Mouse (Mus musculus) adrenal gland, postnatal 0 days (tissue): ENCODE measurements around the gene Vmn1r22. TPM values are rescaled to one million over a fixed set of nuclear protein-coding genes. Genes with fewer than 3 reads are reported as not detected.

Experiments
- polyA plus RNA-seq: library from polyadenylated mRNA; unstranded; fragments of >200 nt; fragmentation: Nextera tagmentation; extraction: Ambion mirVana; gene quantifications from 2 replicates; pipeline ENCODE4 v1.2.1, GENCODE M21; 2015

Gene Vmn1r22
- polyA plus RNA-seq: not detected in 2 replicates

GRCm38 (mm10) chr6:57907928-57908327 is at the start of gene Vmn1r22:
TSS of gene Vmn1r22 (minus strand) at chr6:57908028.

GRCm38 (mm10) chr6:57926738-57927137 is 18.9 kb upstream of the Vmn1r22 start, which contains the start of gene Vmn1r23:
TSS of gene Vmn1r23 (minus strand) at chr6:57926838.

GRCm38 (mm10) chr6:57850286-57850685 is 57.5 kb downstream of the Vmn1r22 start, which contains the start of gene Vmn1r21:
TSS of gene Vmn1r21 (minus strand) at chr6:57850343.

Other genes starting within 250 kb of the Vmn1r22 start
- 15.0 and 15.3 TPM in 2 replicates for gene Pyurf, start 215.9 kb downstream of the Vmn1r22 start, polyA plus RNA-seq
- gene Lancl2, start 205.5 kb downstream of the Vmn1r22 start, polyA plus RNA-seq: 13.5 and 16.0 TPM in 2 replicates
- 17.8 and 23.9 TPM in 2 replicates for gene Vopp1, start 82.9 kb downstream of the Vmn1r22 start, polyA plus RNA-seq
- not detected in 2 replicates for gene Vmn1r21, start 57.7 kb downstream of the Vmn1r22 start, polyA plus RNA-seq
- not detected in 2 replicates for gene Vmn1r23, start 18.8 kb upstream of the Vmn1r22 start, polyA plus RNA-seq
- not detected in 2 replicates for gene Vmn1r24, start 53.5 kb upstream of the Vmn1r22 start, polyA plus RNA-seq
- gene Vmn1r25, start 72.8 kb upstream of the Vmn1r22 start, polyA plus RNA-seq: not detected in 2 replicates
- not detected in 2 replicates for gene Vmn1r26, start 107.1 kb upstream of the Vmn1r22 start, polyA plus RNA-seq